Mouse (Mus musculus) MEL (cell line): ENCODE results near the gene Zdhhc7. TPM values are rescaled to one million over a fixed set of nuclear protein-coding genes. Genes with fewer than 3 reads are reported as not detected.

ENCODE experiments used
- DNase-seq: peaks from one replicate; pipeline ENCODE4 v3.0.0; 2011; ENCODE audit warnings: low read depth, low spot score
- H3K27ac ChIP-seq: 2 replicates; pipeline ENCODE4 v1.5.1; 2012; ENCODE audit warnings: low read depth, mild to moderate bottlenecking, control low read depth, low read length, moderate library complexity; ENCODE audit not compliant: control insufficient read depth
- H3K27me3 ChIP-seq, 2 experiments: fragments of 150-350 bp in 1 of 2; sonication (generic) in 1 of 2; 2 replicates each; pipeline ENCODE4 v1.6.1; 2012; ENCODE audit warnings: low read length in 2 of 2, mild to moderate bottlenecking in 2 of 2, improper control_type of control experiment in 1 of 2, moderate library complexity in 1 of 2; ENCODE audit not compliant: insufficient read depth in 2 of 2, control insufficient read depth in 1 of 2
- H3K36me3 ChIP-seq, 2 experiments: 2 replicates each; pipeline ENCODE4 v1.6.1; 2012 to 2014; ENCODE audit warnings: low read length in 2 of 2, improper control_type of control experiment in 1 of 2, inconsistent platforms in 1 of 2, mild to moderate bottlenecking in 1 of 2; ENCODE audit not compliant: insufficient read depth in 2 of 2, control insufficient read depth in 1 of 2
- H3K4me1 ChIP-seq, 2 experiments: fragments of 150-350 bp in 1 of 2; sonication (generic) in 1 of 2; 2 replicates each; pipeline ENCODE4 v1.6.1; 2012; ENCODE audit warnings: low read length in 2 of 2, improper control_type of control experiment in 1 of 2, mild to moderate bottlenecking in 1 of 2; ENCODE audit not compliant: insufficient read depth in 2 of 2, control insufficient read depth in 1 of 2
- H3K4me3 ChIP-seq, 2 experiments: fragments of 150-350 bp in 1 of 2; sonication (generic) in 1 of 2; 2 replicates each; pipeline ENCODE4 v1.5.1; 2012; ENCODE audit warnings: low read depth in 2 of 2, low read length in 2 of 2, mild to moderate bottlenecking in 2 of 2, moderate library complexity in 2 of 2, control low read depth in 1 of 2, improper control_type of control experiment in 1 of 2; ENCODE audit not compliant: control insufficient read depth in 1 of 2, insufficient read depth in 1 of 2
- H3K79me2 ChIP-seq: 2 replicates; pipeline ENCODE4 v1.6.1; 2012; ENCODE audit warnings: mild to moderate bottlenecking, low read length, moderate library complexity; ENCODE audit not compliant: control insufficient read depth, poor library complexity, insufficient read depth
- H3K9ac ChIP-seq: 2 replicates; pipeline ENCODE4 v1.6.1; 2012; ENCODE audit warnings: low read depth, mild to moderate bottlenecking, control low read depth, low read length, moderate library complexity; ENCODE audit not compliant: control insufficient read depth, poor library complexity, severe bottlenecking
- H3K9me3 ChIP-seq: fragments of 150-350 bp; sonication (generic); replicated peaks from 2 replicates; pipeline ENCODE4 v1.6.1; 2012; ENCODE audit warnings: mild to moderate bottlenecking, low read length, improper control_type of control experiment, moderate library complexity; ENCODE audit not compliant: insufficient read depth
- BHLHE40 ChIP-seq: IDR thresholded peaks from 2 replicates; pipeline ENCODE4 v1.6.1; 2012; ENCODE audit warnings: low read depth, mild to moderate bottlenecking, inconsistent platforms, low read length, improper control_type of control experiment, borderline replicate concordance
- CTCF ChIP-seq, 3 experiments: IDR thresholded peaks in 2 of 3; conservative IDR thresholded peaks in 1 of 3; 2 replicates each; pipeline ENCODE4 v1.5.1; 2011 to 2012; ENCODE audit warnings: low read length in 3 of 3, low read depth in 2 of 3, mild to moderate bottlenecking in 2 of 3, improper control_type of control experiment in 1 of 3, inconsistent platforms in 1 of 3, mixed read lengths in 1 of 3, moderate library complexity in 1 of 3; ENCODE audit not compliant: control insufficient read depth in 1 of 3, insufficient read depth in 1 of 3, poor library complexity in 1 of 3, severe bottlenecking in 1 of 3
- ELF1 ChIP-seq: IDR thresholded peaks from 2 replicates; pipeline ENCODE4 v1.6.1; 2014; ENCODE audit warnings: low read depth, mild to moderate bottlenecking, inconsistent platforms, low read length, improper control_type of control experiment, moderate library complexity
- ETS1 ChIP-seq: IDR thresholded peaks from 2 replicates; pipeline ENCODE4 v1.6.1; 2012; ENCODE audit warnings: low read depth, mild to moderate bottlenecking, inconsistent platforms, low read length, improper control_type of control experiment, moderate library complexity
- GABPA ChIP-seq: IDR thresholded peaks from 2 replicates; pipeline ENCODE4 v1.6.1; 2012; ENCODE audit warnings: low read depth, mild to moderate bottlenecking, inconsistent platforms, low read length, improper control_type of control experiment, moderate library complexity
- MAFK ChIP-seq: IDR thresholded peaks from 2 replicates; pipeline ENCODE4 v1.6.1; 2011; ENCODE audit warnings: low read depth, mild to moderate bottlenecking, low read length, improper control_type of control experiment, borderline replicate concordance
- MAX ChIP-seq: IDR thresholded peaks from 2 replicates; pipeline ENCODE4 v1.6.1; 2011; ENCODE audit warnings: low read length, improper control_type of control experiment
- MAZ ChIP-seq: IDR thresholded peaks from 2 replicates; pipeline ENCODE4 v1.6.1; 2012; ENCODE audit warnings: low read depth, mild to moderate bottlenecking, inconsistent platforms, low read length, improper control_type of control experiment
- MEF2A ChIP-seq: IDR thresholded peaks from 2 replicates; pipeline ENCODE4 v1.6.1; 2014; ENCODE audit warnings: low read depth, mild to moderate bottlenecking, inconsistent platforms, low read length, improper control_type of control experiment; ENCODE audit not compliant: poor library complexity, insufficient replicate concordance, severe bottlenecking; ENCODE audit errors: extremely low read depth
- MXI1 ChIP-seq: IDR thresholded peaks from 2 replicates; pipeline ENCODE4 v1.6.1; 2011; ENCODE audit warnings: mild to moderate bottlenecking, low read depth, low read length, improper control_type of control experiment
- MYB ChIP-seq: IDR thresholded peaks from 2 replicates; pipeline ENCODE4 v1.6.1; 2011; ENCODE audit warnings: mild to moderate bottlenecking, low read depth, low read length, improper control_type of control experiment
- MYC ChIP-seq: IDR thresholded peaks from 2 replicates; pipeline ENCODE4 v1.6.1; 2011; ENCODE audit warnings: low read depth, mild to moderate bottlenecking, low read length, improper control_type of control experiment, moderate library complexity
- NELFE ChIP-seq: IDR thresholded peaks from 2 replicates; pipeline ENCODE4 v1.6.1; 2011; ENCODE audit warnings: low read depth, low read length, improper control_type of control experiment
- NRF1 ChIP-seq: IDR thresholded peaks from 2 replicates; pipeline ENCODE4 v1.6.1; 2014; ENCODE audit warnings: low read depth, mild to moderate bottlenecking, inconsistent platforms, low read length, improper control_type of control experiment, moderate library complexity; ENCODE audit not compliant: poor library complexity, insufficient read depth, severe bottlenecking
- POLR2A ChIP-seq, 2 experiments: IDR thresholded peaks; 2 replicates each; pipeline ENCODE4 v1.6.1; 2011 to 2012; ENCODE audit warnings: low read length in 2 of 2, mild to moderate bottlenecking in 2 of 2, control low read depth in 1 of 2, improper control_type of control experiment in 1 of 2, low read depth in 1 of 2, moderate library complexity in 1 of 2; ENCODE audit not compliant: control insufficient read depth in 1 of 2, insufficient read depth in 1 of 2, poor library complexity in 1 of 2
- POLR2AphosphoS2 ChIP-seq: IDR thresholded peaks from 2 replicates; pipeline ENCODE4 v1.6.1; 2011; ENCODE audit warnings: low read length, improper control_type of control experiment
- POLR2AphosphoS5 ChIP-seq: IDR thresholded peaks from 2 replicates; pipeline ENCODE4 v1.6.1; 2012; ENCODE audit warnings: low read depth, borderline replicate concordance, mild to moderate bottlenecking, inconsistent platforms, low read length, moderate library complexity, mixed read lengths
- RAD21 ChIP-seq: IDR thresholded peaks from 2 replicates; pipeline ENCODE4 v1.6.1; 2011; ENCODE audit warnings: mild to moderate bottlenecking, low read depth, low read length, improper control_type of control experiment
- RCOR1 ChIP-seq: IDR thresholded peaks from 2 replicates; pipeline ENCODE4 v1.6.1; 2012; ENCODE audit warnings: low read depth, mild to moderate bottlenecking, inconsistent platforms, low read length, improper control_type of control experiment
- SIN3A ChIP-seq: IDR thresholded peaks from 2 replicates; pipeline ENCODE4 v1.6.1; 2012; ENCODE audit warnings: low read length, improper control_type of control experiment, inconsistent platforms
- SMC3 ChIP-seq: IDR thresholded peaks from 2 replicates; pipeline ENCODE4 v1.6.1; 2011; ENCODE audit warnings: low read depth, low read length, improper control_type of control experiment
- TAL1 ChIP-seq: IDR thresholded peaks from 2 replicates; pipeline ENCODE4 v1.6.1; 2012; ENCODE audit warnings: mild to moderate bottlenecking, inconsistent platforms, low read length, moderate library complexity, mixed read lengths
- USF1 ChIP-seq: IDR thresholded peaks from 2 replicates; pipeline ENCODE4 v1.6.1; 2014; ENCODE audit warnings: low read depth, mild to moderate bottlenecking, inconsistent platforms, low read length, improper control_type of control experiment, moderate library complexity
- USF2 ChIP-seq, 2 experiments: IDR thresholded peaks; 2 replicates each; pipeline ENCODE4 v1.6.1; 2011 to 2012; ENCODE audit warnings: improper control_type of control experiment in 2 of 2, low read length in 2 of 2, borderline replicate concordance in 1 of 2, inconsistent platforms in 1 of 2, low read depth in 1 of 2, mild to moderate bottlenecking in 1 of 2; ENCODE audit not compliant: insufficient read depth in 1 of 2
- ZC3H11A ChIP-seq: IDR thresholded peaks from 2 replicates; pipeline ENCODE4 v1.6.1; 2012; ENCODE audit warnings: low read depth, mild to moderate bottlenecking, inconsistent platforms, low read length, improper control_type of control experiment
- ZKSCAN1 ChIP-seq: IDR thresholded peaks from 2 replicates; pipeline ENCODE4 v1.6.1; 2012; ENCODE audit warnings: low read depth, mild to moderate bottlenecking, inconsistent platforms, low read length, improper control_type of control experiment, moderate library complexity
- ZMIZ1 ChIP-seq: IDR thresholded peaks from 2 replicates; pipeline ENCODE4 v1.6.1; 2012; ENCODE audit warnings: low read depth, mild to moderate bottlenecking, inconsistent platforms, low read length, improper control_type of control experiment, moderate library complexity
- ZNF384 ChIP-seq: IDR thresholded peaks from 2 replicates; pipeline ENCODE4 v1.6.1; 2012; ENCODE audit warnings: low read depth, mild to moderate bottlenecking, inconsistent platforms, low read length, improper control_type of control experiment
- polyA plus RNA-seq, 2 experiments: library from polyadenylated mRNA; stranded (reverse) in 1 of 2; unstranded in 1 of 2; fragments of >175 nt in 1 of 2; fragments of >200 nt in 1 of 2; gene quantifications; 2 replicates each; pipeline versions ENCODE4 v1.2.1 to v1.2.4; 2012; ENCODE audit warnings: low replicate concordance in 2 of 2, low read depth in 1 of 2; ENCODE audit not compliant: insufficient read length in 2 of 2, insufficient read depth in 1 of 2, missing spikeins in 1 of 2
- total RNA-seq: library from RNA; depleted of rRNA; stranded (reverse); fragments of 300-350 nt; gene quantifications from 2 replicates; pipeline ENCODE4 v1.2.3, GENCODE M21; 2012

Zdhhc7 gene
- total and polyA plus RNA-seq, 3 experiments: 51.0 to 126 (median 54.4) TPM

DNA sequence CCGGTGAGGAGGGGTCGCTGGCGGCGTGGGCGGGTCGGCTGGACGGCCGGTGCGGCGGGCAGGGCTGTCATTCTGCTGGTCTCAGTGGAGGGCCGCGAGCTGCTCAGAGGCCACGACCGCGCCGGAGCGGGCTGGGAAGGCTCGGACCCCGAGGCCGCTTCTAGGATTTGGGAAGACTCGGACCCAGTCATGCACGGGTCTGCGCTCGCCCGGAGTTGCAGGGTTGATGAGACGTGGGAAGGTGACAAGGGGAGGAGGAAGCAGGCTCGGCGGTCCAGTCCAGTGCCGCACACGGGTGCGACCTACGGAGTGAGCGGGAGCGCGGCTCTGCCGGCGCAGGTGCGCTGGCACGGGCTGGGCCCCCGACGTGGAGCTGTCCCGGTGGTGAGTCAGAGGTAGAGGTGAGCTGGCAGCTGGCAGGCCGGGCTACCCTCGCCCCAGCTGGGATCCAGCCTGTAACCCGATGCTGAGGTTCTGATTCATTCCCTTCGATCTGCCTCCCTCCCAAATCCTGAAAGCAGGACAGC is 13.1 kb upstream of the Zdhhc7 start:
- Histone ChIP-seq H3K4me1 (peaks cover 9 to 24% of the 10 kb centered on the region in 2 experiments), H3K4me3 (peak overlapping the region; percentile 47 to 61; a peak in 3 of 4 replicates), H3K9ac (peak overlapping the region; percentile 63)
- no peak for DNase-seq
- no peak for TF ChIP-seq CTCF (IDR thresholded peaks at IDR 0.05 in 2 of 3, conservative IDR thresholded peaks at IDR 0.05 in 1 of 3; ENCODE audit: control insufficient read depth in 1 of 3, insufficient read depth in 1 of 3, low read depth in 2 of 3, low read length in 3 of 3, poor library complexity in 1 of 3, severe bottlenecking in 1 of 3)
- TF ChIP-seq, all 39 proteins: peak for 0
- H3K79me2 ChIP-seq: no peaks in the 10 kb centered on the region; the same call in 1 of the 2 replicates
- H3K27me3 ChIP-seq: no peaks in the 10 kb centered on the region
- H3K27ac ChIP-seq: no peak overlapping the region
- peaks cover 0 to 11% of the 10 kb centered on the region in 2 experiments; a peak in 2 of 4 replicates for H3K36me3 ChIP-seq
- no peaks in the 10 kb centered on the region for H3K9me3 ChIP-seq

DNA sequence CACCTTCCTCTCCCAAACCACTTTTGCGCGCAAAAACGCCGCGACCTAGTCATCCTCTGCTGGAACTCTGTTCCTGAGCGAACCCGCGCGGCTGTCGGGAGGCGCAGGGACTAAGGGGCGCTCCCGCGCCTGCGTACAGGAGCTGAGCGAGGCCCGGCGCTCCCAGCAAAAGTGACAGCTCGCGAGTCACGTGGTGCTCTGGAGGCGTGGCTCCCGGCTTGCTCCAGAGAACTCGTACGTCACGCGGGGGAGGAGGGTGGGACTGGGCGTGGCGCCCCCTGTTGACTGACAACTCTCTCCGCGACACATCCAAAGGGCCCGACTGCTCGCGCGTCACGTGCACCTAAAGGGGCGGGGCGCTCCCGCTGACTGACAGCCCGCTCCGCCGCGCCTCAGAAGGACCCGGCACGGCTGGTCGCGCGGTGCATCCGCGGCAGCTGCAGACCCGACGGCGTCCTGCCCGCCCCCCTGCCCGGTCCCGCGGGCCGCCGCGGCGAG is 12.5 kb upstream of the Zdhhc7 start, which contains the start of gene 6430548M08Rik:
6430548M08Rik (plus strand) TSS at position 395 of the 498 bp plus-strand sequence.
- no peaks in the 10 kb centered on the region for H3K9me3 ChIP-seq
- peaks cover 0 to 11% of the 10 kb centered on the region in 2 experiments; a peak in 2 of 4 replicates for H3K36me3 ChIP-seq
- peaks cover 9 to 24% of the 10 kb centered on the region in 2 experiments for H3K4me1 ChIP-seq
- peak; percentile 86; the same call in 1 of the 2 replicates for TF ChIP-seq BHLHE40
- no peak for TF ChIP-seq ZNF384
- no peak for TF ChIP-seq MAFK
- TF ChIP-seq ELF1: no peak
- peak; percentile 75 to 94 for TF ChIP-seq USF2 (IDR thresholded peaks at IDR 0.05; ENCODE audit: borderline replicate concordance in 1 of 2, insufficient read depth in 1 of 2, low read depth in 1 of 2, low read length in 2 of 2)
- TF ChIP-seq USF1: peak; percentile 100
- no peak for TF ChIP-seq ZC3H11A
- no peak for TF ChIP-seq MEF2A
- no peak for TF ChIP-seq MYB
- TF ChIP-seq CTCF (IDR thresholded peaks at IDR 0.05 in 2 of 3, conservative IDR thresholded peaks at IDR 0.05 in 1 of 3; ENCODE audit: control insufficient read depth in 1 of 3, insufficient read depth in 1 of 3, low read depth in 2 of 3, low read length in 3 of 3, poor library complexity in 1 of 3, severe bottlenecking in 1 of 3): peak in 2 of 3 experiments; percentile 14 to 31; a peak in 3 of 6 replicates
- peak; percentile 77 to 84; a peak in 3 of 4 replicates for TF ChIP-seq POLR2A (IDR thresholded peaks at IDR 0.05; ENCODE audit: control insufficient read depth in 1 of 2, insufficient read depth in 1 of 2, low read depth in 1 of 2, low read length in 2 of 2, poor library complexity in 1 of 2)
- no peak for TF ChIP-seq ZKSCAN1
- TF ChIP-seq RCOR1: no peak
- TF ChIP-seq POLR2AphosphoS2: peak; percentile 72; the same call in 1 of the 2 replicates
- TF ChIP-seq MYC: peak; percentile 25; the same call in 1 of the 2 replicates
- peak; percentile 93 for TF ChIP-seq MXI1
- peak; percentile 80; the same call in 1 of the 2 replicates for TF ChIP-seq SIN3A
- peak; percentile 77; the same call in 1 of the 2 replicates for TF ChIP-seq ZMIZ1
- peak; percentile 40; the same call in 1 of the 2 replicates for TF ChIP-seq ETS1
- peak; percentile 87 for TF ChIP-seq NELFE
- TF ChIP-seq TAL1: no peak
- no peak for TF ChIP-seq RAD21
- TF ChIP-seq POLR2AphosphoS5: no peak
- peak; percentile 3; the same call in 1 of the 2 replicates for TF ChIP-seq MAZ
- peak; percentile 98 for TF ChIP-seq NRF1
- no peak for TF ChIP-seq GABPA
- no peak for TF ChIP-seq SMC3
- peak; percentile 99 for TF ChIP-seq MAX
- H3K4me3 ChIP-seq: peak within 1 kb of the TSS; percentile 67 to 76
- no peaks in the 10 kb centered on the region; the same call in 1 of the 2 replicates for H3K79me2 ChIP-seq
- H3K27ac ChIP-seq: peak within 1 kb of the TSS; percentile 90
- H3K27me3 ChIP-seq: no peaks in the 10 kb centered on the region
- peak; percentile 100 for DNase-seq
- peak within 1 kb of the TSS; percentile 87 for H3K9ac ChIP-seq
